Mouse (Mus musculus) frontal cortex, adult 2 months (tissue): ENCODE measurements at regions not wholly inside any gene's neighbourhood (a gene's known extent, or its start where the extent isn't known, plus 50 kb on each side); places are given as distances from the start of the nearest gene placed in this dataset.

Experiments used
- DNase-seq, 2 experiments: peaks; one replicate each; pipeline ENCODE4 v3.0.0; 2022; ENCODE audit warnings: low spot score in 1 of 2; ENCODE audit errors: extremely low spot score in 1 of 2

DNA sequence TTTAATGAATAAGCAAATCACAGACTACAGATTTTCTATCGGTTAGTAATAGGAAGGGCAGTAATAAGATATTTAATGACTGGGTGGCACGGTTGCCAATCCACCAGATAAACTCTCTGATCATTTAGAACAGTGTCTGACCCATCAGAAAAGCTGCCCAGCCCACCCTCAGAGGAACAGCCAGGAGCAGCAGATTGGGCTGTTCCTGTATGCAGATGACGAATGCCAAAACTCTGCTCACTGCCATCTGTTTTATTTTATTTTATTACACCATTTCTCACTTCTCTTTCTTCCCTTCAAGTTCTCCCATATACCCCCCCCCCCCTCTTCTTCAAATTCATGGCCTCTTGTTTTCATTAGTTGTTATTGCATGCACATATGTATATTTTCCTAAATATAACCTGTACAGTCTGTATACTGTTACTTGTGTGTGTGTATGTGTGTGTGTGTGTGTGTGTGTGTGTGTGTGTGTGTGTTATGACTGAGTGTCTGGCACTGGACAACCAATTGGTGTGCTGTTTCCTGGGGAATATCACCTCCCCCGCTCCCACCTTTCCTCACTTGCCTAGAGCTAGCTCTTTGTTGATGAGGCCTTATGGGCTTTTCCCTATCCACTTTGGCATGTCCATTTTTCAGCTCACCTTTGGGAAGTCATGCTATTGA, 260.9 kb downstream of the Olfm4 start:
- DNase-seq: peak in 1 of 2 experiments; percentile 43

DNA sequence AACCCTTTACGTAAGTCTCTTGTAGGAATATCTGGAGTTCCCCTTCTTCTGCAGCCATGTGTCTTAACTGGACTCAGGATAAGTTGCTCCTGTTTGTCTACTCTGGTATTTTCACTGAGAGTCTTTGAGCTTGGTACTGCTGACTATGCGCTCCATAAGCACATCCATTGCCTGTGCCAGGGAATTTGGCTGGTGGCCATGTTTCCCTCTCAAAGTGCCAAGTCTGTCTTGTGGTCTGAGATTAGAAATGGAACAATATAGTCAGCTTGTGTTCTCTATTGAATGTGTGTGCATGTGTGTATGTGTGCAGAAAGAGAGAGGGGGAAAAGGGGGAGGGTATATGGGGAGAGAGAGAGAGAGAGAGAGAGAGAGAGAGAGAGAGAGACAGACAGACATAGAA, 263.7 kb downstream of the Olfm4 start:
- peak; percentile 74 to 84 for DNase-seq

DNA sequence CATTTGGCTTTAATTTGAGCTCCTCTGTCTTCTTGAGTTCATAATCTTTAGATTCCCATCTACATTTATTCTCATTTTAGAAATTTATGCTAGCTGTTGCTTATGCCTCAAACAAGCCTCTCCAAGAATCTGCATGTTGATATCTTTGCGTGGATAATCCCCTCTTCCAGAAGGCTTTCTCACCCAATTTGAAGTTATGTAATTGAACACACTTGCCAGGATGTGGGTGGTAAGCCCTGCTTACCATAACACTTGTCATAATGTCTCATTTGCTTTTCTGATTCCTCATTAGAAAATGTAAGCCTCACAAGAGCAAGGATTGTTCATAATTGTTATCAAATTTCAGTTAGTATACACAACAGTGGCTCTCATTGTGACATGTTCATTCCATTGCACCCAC, 266.0 kb downstream of the Olfm4 start:
- DNase-seq: peak; percentile 46 to 75

GRCm38 (mm10) chr14:80257086-80257485, 273.2 kb downstream of the Olfm4 start:
- DNase-seq: no peak

GRCm38 (mm10) chr14:80263173-80263572, 279.3 kb downstream of the Olfm4 start:
- DNase-seq: peak; percentile 38 to 55

DNA sequence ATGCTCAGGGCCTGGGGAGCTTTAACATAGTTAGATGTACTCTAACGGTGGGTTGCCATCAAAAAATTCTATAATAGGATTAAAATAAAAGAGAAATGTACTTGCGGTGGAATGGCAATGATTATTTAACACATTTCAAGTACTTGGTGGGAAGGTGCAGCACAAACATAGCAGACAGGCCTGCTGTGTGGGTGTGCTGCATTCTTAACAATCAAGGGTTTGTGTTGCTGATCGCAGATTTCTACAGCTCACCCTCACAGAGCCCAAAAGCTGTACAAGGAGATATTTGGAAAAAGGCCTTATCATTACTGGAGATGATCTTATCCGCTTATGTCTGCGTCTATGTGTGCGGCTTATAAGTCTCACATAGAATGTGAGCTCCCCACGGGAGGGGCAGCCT, 281.2 kb downstream of the Olfm4 start:
- peak; percentile 39 to 58 for DNase-seq

DNA sequence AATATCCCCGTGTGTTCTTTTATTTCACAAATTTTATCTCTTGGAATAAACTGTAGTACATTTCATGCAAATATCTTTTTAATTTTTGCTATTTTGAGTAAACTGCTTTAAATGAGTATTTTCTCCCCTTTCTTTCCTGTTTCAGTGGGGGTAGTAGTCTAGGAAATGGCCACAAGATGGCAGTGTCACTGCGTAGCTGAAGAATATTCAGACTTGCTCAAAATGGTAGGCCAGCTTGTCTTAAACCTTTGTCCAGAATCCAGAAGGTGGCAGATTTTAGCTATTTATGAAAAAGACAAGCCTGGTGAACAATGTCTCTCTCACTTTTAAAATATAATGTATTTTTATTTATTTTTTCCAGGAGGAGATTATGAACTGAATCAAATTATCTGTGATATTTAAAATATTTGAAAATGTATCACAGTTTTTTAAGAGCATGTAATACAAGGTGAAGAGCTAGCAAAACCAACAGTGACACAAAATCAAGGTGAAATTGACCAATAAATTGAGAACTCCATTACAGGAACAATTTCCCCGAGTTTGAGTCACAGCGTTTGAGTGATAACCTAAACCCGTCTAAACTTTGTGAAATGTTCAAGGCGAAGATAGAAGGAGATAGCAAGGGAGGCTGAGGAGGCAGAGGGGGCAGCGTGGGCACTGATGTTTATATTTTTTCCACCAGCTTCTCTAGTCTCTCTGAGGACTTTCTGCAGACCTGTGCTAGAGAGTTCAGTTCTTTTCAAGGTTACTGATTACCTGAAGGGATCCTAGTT, 285.5 kb downstream of the Olfm4 start:
- peak; percentile 62 to 94 for DNase-seq

DNA sequence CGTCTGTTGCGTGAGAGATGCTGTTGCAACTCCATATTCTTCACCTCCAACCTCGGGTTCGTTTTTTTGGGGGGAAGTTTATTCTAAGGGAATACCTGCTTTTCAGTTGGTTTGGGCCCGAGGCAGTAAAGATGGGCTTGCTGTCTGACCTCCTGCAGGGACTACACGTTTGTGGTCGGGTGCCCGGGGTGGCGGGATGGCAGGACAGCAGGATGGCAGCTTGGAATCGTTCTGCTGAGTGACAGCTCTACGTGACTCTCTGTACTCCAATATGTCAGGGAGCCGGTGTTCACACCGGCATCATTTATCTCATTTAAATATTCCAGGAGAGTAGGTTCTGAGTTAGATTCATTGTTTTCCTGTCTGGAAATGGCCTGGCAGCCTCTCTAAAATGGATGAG, 286.2 kb downstream of the Olfm4 start:
- DNase-seq: no peak

DNA sequence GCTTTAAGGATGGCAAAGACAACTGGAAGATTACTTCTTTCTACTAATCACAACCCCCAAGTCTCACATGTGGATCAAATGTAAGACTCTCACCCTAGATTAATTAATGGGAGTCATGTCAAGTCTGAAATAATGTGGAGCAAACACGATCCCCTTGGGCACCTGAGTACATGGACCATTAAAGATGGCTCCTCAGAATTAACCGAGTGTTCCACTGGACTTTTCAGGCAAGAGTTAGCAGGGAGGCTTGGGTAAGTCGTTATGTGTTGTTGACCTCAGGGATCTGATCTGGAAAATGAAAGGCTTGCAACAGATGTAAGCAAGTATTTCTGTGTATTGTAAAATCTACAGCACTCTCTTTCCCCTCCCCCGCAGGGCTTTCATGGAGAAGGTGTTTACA, 296.3 kb downstream of the Olfm4 start:
- DNase-seq: no peak

DNA sequence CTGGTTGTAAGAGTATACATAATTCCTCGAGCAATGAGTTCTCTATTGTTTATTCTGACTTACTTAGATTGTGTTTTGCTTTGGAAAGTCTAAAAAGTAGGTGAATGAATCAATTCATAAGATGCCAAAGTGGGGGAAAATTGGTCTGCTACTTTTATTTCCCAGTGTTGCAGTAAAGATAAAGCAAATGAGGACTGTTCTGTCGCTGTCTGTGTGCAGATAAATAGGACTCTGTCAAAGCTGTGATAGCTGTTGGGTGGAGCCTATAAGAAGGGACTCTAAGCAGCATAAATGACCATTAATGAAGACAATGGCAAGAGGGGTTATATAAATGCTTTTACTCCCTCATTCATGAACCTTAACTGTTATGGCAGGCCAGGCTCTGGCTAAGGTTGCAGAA, 299.8 kb downstream of the Olfm4 start:
- no peak for DNase-seq

DNA sequence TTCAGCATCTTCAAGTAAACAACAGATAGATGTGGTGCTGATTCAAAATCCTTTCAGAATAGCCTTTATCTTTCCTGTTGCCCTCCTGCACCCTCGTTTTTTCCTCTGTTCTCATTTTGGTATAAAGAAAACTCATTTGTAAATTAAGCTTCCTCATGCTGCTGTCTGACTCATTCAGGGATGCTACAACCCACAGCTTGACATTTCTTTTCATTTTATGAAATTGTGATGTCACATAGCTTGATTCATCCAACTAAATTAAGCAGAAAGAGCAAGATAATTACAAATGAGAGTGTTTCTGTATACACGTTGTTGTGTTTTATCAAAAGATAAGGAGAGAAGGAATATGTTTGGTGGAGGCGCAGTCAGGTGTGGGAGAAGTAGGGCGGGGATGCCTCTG, 307.5 kb downstream of the Olfm4 start:
- peak in 1 of 2 experiments; percentile 40 for DNase-seq

GRCm38 (mm10) chr14:80293378-80293777, 309.5 kb downstream of the Olfm4 start:
- peak in 1 of 2 experiments; percentile 32 for DNase-seq

- DNase-seq: no peak
Measured at GRCm38 (mm10) chr14:80329651-80330050, 345.8 kb downstream of the Olfm4 start.

- DNase-seq: no peak
Measured at GRCm38 (mm10) chr14:80362024-80362622, 378.2 kb downstream of the Olfm4 start.

- DNase-seq: no peak
Measured at GRCm38 (mm10) chr14:80369448-80370153, 385.7 kb downstream of the Olfm4 start.

DNA sequence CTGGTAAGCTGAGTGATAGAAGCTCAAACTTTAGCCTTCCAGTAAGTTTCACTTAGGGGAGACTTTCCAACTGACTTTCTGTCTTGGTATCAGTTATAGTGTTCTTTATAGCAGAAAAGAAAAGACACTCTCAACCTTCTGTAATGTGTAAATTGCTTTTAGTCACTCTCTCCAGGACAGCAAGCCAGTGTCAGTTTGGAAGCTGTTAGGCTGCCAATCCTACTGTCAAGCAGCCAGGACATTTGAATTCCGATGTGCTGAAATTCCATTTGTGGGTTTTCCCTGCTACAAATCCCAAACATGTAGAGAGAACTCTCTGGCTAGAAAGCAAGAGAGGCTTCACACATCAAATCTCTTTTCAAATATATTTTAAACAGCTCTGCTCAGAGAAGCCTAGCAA, 390.4 kb downstream of the Olfm4 start:
- no peak for DNase-seq

DNA sequence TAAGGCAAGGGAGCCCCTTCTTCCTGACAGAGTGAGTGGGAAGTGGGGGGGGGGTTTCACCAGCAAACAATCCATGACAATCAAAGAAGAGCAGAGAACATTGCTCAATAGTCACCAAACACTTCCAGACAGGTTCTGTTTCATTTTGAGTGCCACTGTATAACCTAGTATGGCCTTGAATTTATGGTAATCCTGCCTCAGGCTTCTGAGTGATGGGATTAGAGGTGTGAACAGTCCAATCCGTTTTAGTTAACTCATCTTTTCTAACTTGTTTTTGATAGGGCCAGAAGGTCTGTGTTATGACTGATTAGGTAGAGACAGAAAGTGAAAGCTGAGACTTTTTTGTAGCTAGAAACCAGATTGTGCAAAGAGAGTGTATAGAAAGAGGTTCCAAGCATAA, 393.2 kb downstream of the Olfm4 start:
- no peak for DNase-seq

DNA sequence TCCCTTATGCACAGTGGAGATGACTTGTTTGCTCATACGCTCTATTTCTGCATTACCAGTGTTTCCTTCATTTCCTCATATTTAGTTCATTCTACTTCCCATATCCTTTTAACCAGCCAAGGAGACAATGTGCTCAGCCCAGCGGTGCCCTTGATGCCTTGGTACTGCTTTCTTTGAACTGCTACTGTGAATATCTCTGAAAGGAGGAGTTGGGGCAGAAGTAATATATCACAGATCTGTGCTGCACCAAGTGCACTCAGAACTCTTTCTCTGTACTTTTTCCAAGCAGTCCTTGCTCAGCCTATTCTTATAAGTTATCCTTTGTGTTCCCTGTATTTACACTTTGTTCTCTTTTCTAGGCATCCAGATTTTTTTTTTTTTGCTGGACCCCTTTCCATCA, 407.5 kb downstream of the Olfm4 start:
- no peak for DNase-seq

DNA sequence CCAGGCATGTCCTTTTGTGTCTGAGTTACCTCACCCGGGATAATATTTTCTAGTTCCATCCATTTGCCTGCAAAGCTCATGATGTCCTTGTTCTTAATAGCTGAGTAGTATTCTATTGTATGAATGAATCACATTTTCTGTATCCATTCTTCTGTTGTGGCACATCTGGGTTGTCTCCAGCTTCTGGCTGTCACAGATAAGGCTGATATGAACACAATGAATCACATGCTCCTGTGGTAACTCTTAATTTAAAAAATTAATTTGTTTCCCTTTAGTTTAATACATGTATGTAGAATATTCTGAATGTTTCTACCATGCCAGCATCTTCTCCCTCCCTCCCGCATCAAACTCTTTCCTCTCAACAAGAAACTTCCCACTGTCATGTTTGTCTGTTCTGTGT, 424.4 kb downstream of the Olfm4 start:
- DNase-seq: no peak

DNA sequence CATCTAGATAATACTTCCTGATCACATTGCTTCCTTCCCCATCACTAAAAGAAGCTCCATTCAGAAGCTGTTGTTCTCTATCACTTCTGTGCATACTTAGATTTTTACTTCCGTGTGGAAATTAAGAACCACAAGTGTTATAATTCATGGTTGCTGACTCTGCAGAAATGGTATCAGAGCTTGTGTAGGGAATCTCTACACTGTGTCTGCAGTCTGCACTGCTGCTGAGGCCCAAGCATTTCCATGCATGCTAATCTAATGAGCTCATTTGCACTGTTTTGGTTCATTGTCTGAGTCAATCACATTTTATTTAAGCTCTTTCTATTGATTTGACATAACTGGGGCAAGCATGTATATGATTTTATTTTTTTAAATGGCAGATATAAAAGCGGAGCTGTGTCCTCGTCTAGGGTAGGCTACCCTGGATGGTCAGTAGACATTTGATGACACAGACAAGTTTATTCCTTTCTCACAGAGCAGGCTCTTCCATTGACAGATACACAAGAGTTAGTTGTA, 435.0 kb downstream of the Olfm4 start:
- no peak for DNase-seq

GRCm38 (mm10) chr14:80443820-80444219, 459.9 kb downstream of the Olfm4 start:
- DNase-seq: no peak
